Mouse (Mus musculus) hindbrain, embryonic 12.5 days (tissue): ENCODE results near the gene AI182371. TPM values are rescaled to one million over a fixed set of nuclear protein-coding genes. Genes with fewer than 3 reads are reported as not detected.

ENCODE experiments used
- ATAC-seq: fragments of 200-750 bp; cut with Nextera tagmentation; 2 replicates; pipeline ENCODE4 v1.8.0; 2017; ENCODE audit warnings: moderate TSS enrichment; ENCODE audit not compliant: low FRiP score
- H3K27ac ChIP-seq: fragments of 300-500 bp; sonication (generic); 2 replicates; pipeline ENCODE4 v1.5.1; 2016; ENCODE audit warnings: mild to moderate bottlenecking
- H3K27me3 ChIP-seq: fragments of 300-500 bp; sonication (generic); 2 replicates; pipeline ENCODE4 v1.6.1; 2016; ENCODE audit warnings: mild to moderate bottlenecking
- H3K36me3 ChIP-seq: fragments of 300-500 bp; sonication (generic); 2 replicates; pipeline ENCODE4 v1.6.1; 2016; ENCODE audit warnings: mild to moderate bottlenecking
- H3K4me1 ChIP-seq: fragments of 300-500 bp; sonication (generic); 2 replicates; pipeline ENCODE4 v1.6.1; 2016
- H3K4me2 ChIP-seq: fragments of 300-500 bp; sonication (generic); replicated peaks from 2 replicates; pipeline ENCODE4 v1.6.1; 2016; ENCODE audit warnings: mild to moderate bottlenecking
- H3K4me3 ChIP-seq: fragments of 300-500 bp; sonication (generic); 2 replicates; pipeline ENCODE4 v1.5.1; 2016; ENCODE audit warnings: mild to moderate bottlenecking
- H3K9ac ChIP-seq: fragments of 300-500 bp; sonication (generic); 2 replicates; pipeline ENCODE4 v1.6.1; 2016; ENCODE audit warnings: mild to moderate bottlenecking, moderate library complexity
- H3K9me3 ChIP-seq: fragments of 300-500 bp; sonication (generic); replicated peaks from 2 replicates; pipeline ENCODE4 v1.6.1; 2016; ENCODE audit warnings: mild to moderate bottlenecking
- WGBS: fragments of 180-500 bp; shearing (Covaris S2); methylation state at CpG from one replicate; pipeline ENCODE4 v1.1.7; 2016; 5-methylcytosine and 5-hydroxymethylcytosine counted together
- polyA plus RNA-seq: library from polyadenylated mRNA; unstranded; fragments of >200 nt; fragmentation: Nextera tagmentation; extraction: Ambion mirVana; gene quantifications from 2 replicates; pipeline ENCODE4 v1.2.1, GENCODE M21; 2016

Gene AI182371
- polyA plus RNA-seq, 1 experiment from 2014 or later = 0.36 TPM

- Histone ChIP-seq H3K27me3 (no peaks in the 10 kb centered on the region), H3K4me3 (peak overlapping the region; percentile 67), H3K4me2 (peak overlapping the region; percentile 59), H3K9ac (peak overlapping the region; percentile 78), H3K27ac (peak overlapping the region; percentile 87), H3K36me3 (no peaks in the 10 kb centered on the region; the same call in 1 of the 2 replicates), H3K4me1 (peaks cover 4% of the 10 kb centered on the region; the same call in 1 of the 2 replicates), H3K9me3 (no peaks in the 10 kb centered on the region)
- ATAC-seq = no peak; the same call in 1 of the 2 replicates
- WGBS = 34% methylated on average over 3 of the region's 3 CpGs
Measured at GRCm38 (mm10) chr2:35108712-35109111, 7.4 kb upstream of the AI182371 start.

GRCm38 (mm10) chr2:35107984-35108635, 6.8 kb upstream of the AI182371 start:
- Histone ChIP-seq H3K27ac (no peak overlapping the region), H3K9ac (no peak overlapping the region), H3K4me1 (peaks cover 4% of the 10 kb centered on the region; the same call in 1 of the 2 replicates), H3K4me2 (no peak overlapping the region), H3K9me3 (no peaks in the 10 kb centered on the region), H3K4me3 (no peak overlapping the region), H3K36me3 (no peaks in the 10 kb centered on the region), H3K27me3 (no peaks in the 10 kb centered on the region)
- 54% methylated on average over 5 of the region's 5 CpGs for WGBS
- ATAC-seq = no peak

GRCm38 (mm10) chr2:35104843-35105242, 3.5 kb upstream of the AI182371 start:
- Histone ChIP-seq H3K4me2 (no peak overlapping the region), H3K36me3 (no peaks in the 10 kb centered on the region), H3K9ac (no peak overlapping the region), H3K4me3 (no peak overlapping the region), H3K9me3 (no peaks in the 10 kb centered on the region), H3K4me1 (peaks cover 2% of the 10 kb centered on the region; the same call in 1 of the 2 replicates), H3K27ac (no peak overlapping the region), H3K27me3 (no peaks in the 10 kb centered on the region)
- no peak for ATAC-seq
- 69% methylated on average over 3 of the region's 3 CpGs for WGBS

GRCm38 (mm10) chr2:35103558-35103957, 2.2 kb upstream of the AI182371 start:
- Histone ChIP-seq H3K9ac (no peak overlapping the region), H3K4me3 (no peak overlapping the region), H3K27ac (no peak overlapping the region), H3K36me3 (no peaks in the 10 kb centered on the region), H3K4me2 (no peak overlapping the region), H3K9me3 (no peaks in the 10 kb centered on the region), H3K4me1 (no peaks in the 10 kb centered on the region), H3K27me3 (no peaks in the 10 kb centered on the region)
- 73% methylated on average over 5 of the region's 5 CpGs for WGBS
- ATAC-seq = no peak

GRCm38 (mm10) chr2:35102777-35103176, 1.4 kb upstream of the AI182371 start:
- Histone ChIP-seq H3K9ac (no peak overlapping the region), H3K9me3 (no peaks in the 10 kb centered on the region), H3K27ac (no peak overlapping the region), H3K4me3 (no peak overlapping the region), H3K27me3 (no peaks in the 10 kb centered on the region), H3K4me2 (no peak overlapping the region), H3K4me1 (no peaks in the 10 kb centered on the region), H3K36me3 (no peaks in the 10 kb centered on the region)
- no peak for ATAC-seq

- Histone ChIP-seq H3K36me3 (no peaks in the 10 kb centered on the region), H3K4me2 (no peak overlapping the region), H3K4me3 (no peak overlapping the region), H3K9ac (no peak overlapping the region), H3K9me3 (no peaks in the 10 kb centered on the region), H3K27ac (no peak overlapping the region), H3K27me3 (no peaks in the 10 kb centered on the region), H3K4me1 (no peaks in the 10 kb centered on the region)
- WGBS = 84% methylated on average over 6 of the region's 6 CpGs
- ATAC-seq = no peak
Measured at GRCm38 (mm10) chr2:35100529-35100928, 814 bp downstream of the AI182371 start.

GRCm38 (mm10) chr2:35087418-35087817, 13.9 kb downstream of the AI182371 start:
- WGBS = 80% methylated on average over 4 of the region's 4 CpGs
- ATAC-seq = no peak
- Histone ChIP-seq H3K4me1 (no peaks in the 10 kb centered on the region), H3K36me3 (no peaks in the 10 kb centered on the region), H3K4me2 (no peak overlapping the region), H3K9ac (no peak overlapping the region), H3K4me3 (no peak overlapping the region), H3K27me3 (no peaks in the 10 kb centered on the region), H3K27ac (no peak overlapping the region), H3K9me3 (no peaks in the 10 kb centered on the region)

- no peaks in the 10 kb centered on the region for H3K4me1 ChIP-seq
- H3K27me3 ChIP-seq = no peaks in the 10 kb centered on the region
- H3K4me3 ChIP-seq = no peak overlapping the region
- WGBS = 58% methylated on average over 6 of the region's 6 CpGs
- H3K9me3 ChIP-seq = no peaks in the 10 kb centered on the region
- H3K27ac ChIP-seq = no peak overlapping the region
- H3K4me2 ChIP-seq = no peak overlapping the region
- H3K9ac ChIP-seq = no peak overlapping the region
- no peaks in the 10 kb centered on the region for H3K36me3 ChIP-seq
- ATAC-seq = no peak
Measured at GRCm38 (mm10) chr2:35079166-35079565, 22.2 kb downstream of the AI182371 start.

GRCm38 (mm10) chr2:35074328-35074727, 27.0 kb downstream of the AI182371 start:
- no peaks in the 10 kb centered on the region for H3K4me1 ChIP-seq

GRCm38 (mm10) chr2:35072547-35072946, 28.8 kb downstream of the AI182371 start:
- H3K4me2 ChIP-seq = no peak overlapping the region
- H3K27ac ChIP-seq = no peak overlapping the region
- H3K27me3 ChIP-seq = no peaks in the 10 kb centered on the region
- WGBS = 73% methylated on average over 2 of the region's 2 CpGs
- H3K36me3 ChIP-seq = no peaks in the 10 kb centered on the region
- no peak for ATAC-seq
- H3K4me1 ChIP-seq = no peaks in the 10 kb centered on the region
- no peaks in the 10 kb centered on the region for H3K9me3 ChIP-seq
- H3K4me3 ChIP-seq = no peak overlapping the region
- no peak overlapping the region for H3K9ac ChIP-seq

More at GRCm38 (mm10) chr2:35074328-35074727, 27.0 kb downstream of the AI182371 start:
- Histone ChIP-seq H3K9me3 (no peaks in the 10 kb centered on the region), H3K27ac (no peak overlapping the region), H3K36me3 (no peaks in the 10 kb centered on the region), H3K27me3 (no peaks in the 10 kb centered on the region), H3K4me2 (no peak overlapping the region), H3K4me3 (no peak overlapping the region), H3K9ac (no peak overlapping the region)
- ATAC-seq = no peak
- WGBS = 92% methylated on average over 3 of the region's 3 CpGs

GRCm38 (mm10) chr2:35070275-35070674, 31.1 kb downstream of the AI182371 start:
- no peak overlapping the region for H3K27ac ChIP-seq
- 81% methylated on average over 4 of the region's 4 CpGs for WGBS
- H3K4me3 ChIP-seq = no peak overlapping the region
- no peaks in the 10 kb centered on the region for H3K27me3 ChIP-seq
- no peaks in the 10 kb centered on the region for H3K36me3 ChIP-seq
- no peaks in the 10 kb centered on the region for H3K9me3 ChIP-seq
- no peaks in the 10 kb centered on the region for H3K4me1 ChIP-seq
- H3K4me2 ChIP-seq = no peak overlapping the region
- H3K9ac ChIP-seq = no peak overlapping the region
- ATAC-seq = no peak

- Histone ChIP-seq H3K4me3 (no peak overlapping the region), H3K9ac (no peak overlapping the region), H3K4me2 (no peak overlapping the region), H3K9me3 (no peaks in the 10 kb centered on the region), H3K27ac (no peak overlapping the region), H3K4me1 (no peaks in the 10 kb centered on the region), H3K27me3 (no peaks in the 10 kb centered on the region), H3K36me3 (no peaks in the 10 kb centered on the region)
- no peak for ATAC-seq
- 95% methylated on average over 1 of the region's 1 CpGs for WGBS
Measured at GRCm38 (mm10) chr2:35069124-35069523, 32.2 kb downstream of the AI182371 start.

- H3K27ac ChIP-seq = no peak overlapping the region
- no peaks in the 10 kb centered on the region for H3K27me3 ChIP-seq
- H3K9ac ChIP-seq = no peak overlapping the region
- 89% methylated on average over 11 of the region's 11 CpGs for WGBS
- no peaks in the 10 kb centered on the region for H3K9me3 ChIP-seq
- H3K4me3 ChIP-seq = no peak overlapping the region
- H3K36me3 ChIP-seq = no peaks in the 10 kb centered on the region
- no peaks in the 10 kb centered on the region for H3K4me1 ChIP-seq
- no peak overlapping the region for H3K4me2 ChIP-seq
- ATAC-seq = no peak
Measured at GRCm38 (mm10) chr2:35067117-35067516, 34.2 kb downstream of the AI182371 start.
